Mouse (Mus musculus): ENCODE results near the gene Rsbn1. TPM values are rescaled to one million over a fixed set of nuclear protein-coding genes. Genes with fewer than 3 reads are reported as not detected.

Gene Rsbn1
- polyA plus RNA-seq, 1 experiment from 2014 or later = 18.7 TPM

- no peaks in the 10 kb centered on the region for H3K9me3 ChIP-seq (replicated peaks)
- ATAC-seq (ENCODE audit: low FRiP score) = peak; percentile 13
- WGBS = 2% methylated on average over 11 of the region's 11 CpGs
- peak overlapping the region; percentile 45 for H3K9ac ChIP-seq (replicated peaks)
- peak overlapping the region; percentile 87 for H3K4me3 ChIP-seq (replicated peaks)
- H3K27ac ChIP-seq (replicated peaks) = peak overlapping the region; percentile 93
- H3K4me1 ChIP-seq = peaks cover 16% of the 10 kb centered on the region
- H3K27me3 ChIP-seq (replicated peaks) = no peaks in the 10 kb centered on the region
- H3K36me3 ChIP-seq = no peaks in the 10 kb centered on the region
- H3K4me2 ChIP-seq = peak overlapping the region; percentile 66
Measured at GRCm38 (mm10) chr3:103913451-103913961, 414 bp upstream of the Rsbn1 start.

DNA sequence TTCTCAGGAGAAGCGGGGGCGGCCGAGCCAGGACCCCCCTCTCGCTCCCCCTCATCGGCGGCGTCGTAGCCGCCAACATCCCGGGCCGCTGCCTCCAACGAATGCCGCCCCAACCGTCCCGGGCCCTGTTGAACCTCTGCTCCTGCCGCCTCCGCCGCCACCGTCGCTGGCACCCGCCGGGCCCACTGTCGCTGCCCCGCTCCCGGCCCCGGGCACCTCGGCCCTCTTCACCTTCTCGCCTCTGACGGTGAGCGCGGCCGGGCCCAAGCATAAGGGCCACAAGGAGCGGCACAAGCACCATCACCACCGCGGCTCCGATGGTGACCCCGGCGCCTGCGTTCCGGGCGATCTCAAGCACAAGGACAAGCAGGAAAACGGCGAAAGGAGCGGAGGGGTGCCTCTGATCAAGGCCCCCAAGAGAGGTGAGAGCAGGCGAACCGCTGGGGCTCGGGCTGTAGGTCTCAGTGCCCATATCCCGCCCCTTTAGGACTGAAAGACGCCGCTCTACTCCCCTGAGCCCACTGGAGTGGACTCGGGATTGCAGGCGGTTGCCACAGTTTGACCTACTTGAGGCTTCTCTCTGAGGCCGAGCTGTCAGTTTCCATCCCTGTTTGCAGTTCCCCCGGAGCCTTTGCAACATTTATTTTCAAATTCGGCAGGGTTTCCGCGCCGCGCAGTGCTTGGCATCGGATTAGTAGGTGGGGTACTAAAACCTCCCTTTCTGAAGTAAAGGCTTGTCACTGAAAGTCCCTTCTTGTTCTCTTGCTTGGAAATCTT lies 1.0 kb downstream of the Rsbn1 start:
- peak overlapping the region; percentile 70 for H3K4me2 ChIP-seq
- H3K27ac ChIP-seq (replicated peaks) = peak overlapping the region; percentile 93
- ATAC-seq (ENCODE audit: low FRiP score) = peak; percentile 53
- under 1% methylated on average over 53 of the region's 60 CpGs for WGBS
- H3K9ac ChIP-seq (replicated peaks) = peak overlapping the region; percentile 90
- H3K4me1 ChIP-seq = peaks cover 16% of the 10 kb centered on the region
- H3K9me3 ChIP-seq (replicated peaks) = no peaks in the 10 kb centered on the region
- no peaks in the 10 kb centered on the region for H3K36me3 ChIP-seq
- H3K27me3 ChIP-seq (replicated peaks) = no peaks in the 10 kb centered on the region
- H3K4me3 ChIP-seq (replicated peaks) = peak overlapping the region; percentile 87

DNA sequence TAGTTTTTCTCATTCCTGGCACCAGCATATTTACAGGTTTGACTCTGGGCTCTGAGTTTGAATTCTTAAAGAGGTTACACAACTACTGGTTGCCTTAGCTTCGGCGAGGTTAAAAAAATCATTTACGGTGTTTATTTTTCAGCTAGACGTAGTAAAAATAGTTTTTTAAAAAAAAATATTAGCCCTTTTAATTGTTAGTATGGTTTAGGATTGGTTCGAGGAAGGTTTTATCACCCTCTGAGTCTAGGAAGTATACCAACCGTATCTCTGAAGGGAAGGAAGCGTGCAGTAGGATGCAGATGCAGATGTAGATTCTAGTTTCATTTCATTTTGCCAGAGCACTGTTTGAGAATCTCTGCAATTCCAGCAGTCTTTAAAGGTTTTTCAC lies 1.6 kb downstream of the Rsbn1 start:
- Histone ChIP-seq H3K9me3 (replicated peaks) (no peaks in the 10 kb centered on the region), H3K4me2 (peak overlapping the region; percentile 70), H3K4me3 (replicated peaks) (peak overlapping the region; percentile 87), H3K4me1 (peaks cover 16% of the 10 kb centered on the region), H3K27ac (replicated peaks) (peak overlapping the region; percentile 93), H3K27me3 (replicated peaks) (no peaks in the 10 kb centered on the region), H3K36me3 (no peaks in the 10 kb centered on the region), H3K9ac (replicated peaks) (peak overlapping the region; percentile 90)
- no peak for ATAC-seq (ENCODE audit: low FRiP score)
- WGBS = 4% methylated on average over 7 of the region's 7 CpGs

DNA sequence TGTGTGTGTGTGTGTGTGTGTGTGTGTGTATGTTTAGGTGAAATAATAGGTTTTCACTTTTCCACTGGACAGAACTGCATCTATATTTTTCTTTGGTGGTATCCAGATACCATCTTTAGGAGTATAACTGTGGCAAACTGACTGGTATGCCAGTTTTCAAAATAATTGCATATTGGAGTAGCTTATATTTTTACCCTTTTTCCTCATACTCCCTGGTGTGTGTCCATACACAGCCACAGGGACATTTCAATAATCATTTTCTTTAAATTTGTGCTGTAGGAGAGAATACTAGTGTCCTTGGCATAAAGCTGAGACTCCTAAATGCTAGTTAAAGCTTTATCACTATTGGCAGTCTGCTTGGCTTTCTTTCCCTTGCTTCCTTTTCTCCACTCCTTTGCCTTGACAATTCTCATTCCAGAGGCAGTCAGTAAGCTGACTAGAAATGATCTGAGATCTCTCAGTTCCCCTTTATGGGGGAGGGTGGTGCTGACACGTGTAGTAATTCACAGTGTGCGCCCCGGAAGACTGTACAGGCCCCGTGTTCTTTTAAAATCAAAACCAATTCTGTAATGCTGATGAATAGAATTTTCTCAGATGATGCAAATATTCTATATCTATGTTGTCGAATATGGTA lies 2.4 kb downstream of the Rsbn1 start:
- Histone ChIP-seq H3K27me3 (replicated peaks) (no peaks in the 10 kb centered on the region), H3K4me2 (peak overlapping the region; percentile 70), H3K9ac (replicated peaks) (peak overlapping the region; percentile 41), H3K4me1 (peaks cover 16% of the 10 kb centered on the region), H3K9me3 (replicated peaks) (no peaks in the 10 kb centered on the region), H3K27ac (replicated peaks) (no peak overlapping the region), H3K36me3 (no peaks in the 10 kb centered on the region), H3K4me3 (replicated peaks) (peak overlapping the region; percentile 35)
- 22% methylated on average over 5 of the region's 5 CpGs for WGBS
- ATAC-seq (ENCODE audit: low FRiP score) = no peak

- 69% methylated on average over 3 of the region's 3 CpGs for WGBS
Measured at GRCm38 (mm10) chr3:103916839-103917237, 2.9 kb downstream of the Rsbn1 start.

DNA sequence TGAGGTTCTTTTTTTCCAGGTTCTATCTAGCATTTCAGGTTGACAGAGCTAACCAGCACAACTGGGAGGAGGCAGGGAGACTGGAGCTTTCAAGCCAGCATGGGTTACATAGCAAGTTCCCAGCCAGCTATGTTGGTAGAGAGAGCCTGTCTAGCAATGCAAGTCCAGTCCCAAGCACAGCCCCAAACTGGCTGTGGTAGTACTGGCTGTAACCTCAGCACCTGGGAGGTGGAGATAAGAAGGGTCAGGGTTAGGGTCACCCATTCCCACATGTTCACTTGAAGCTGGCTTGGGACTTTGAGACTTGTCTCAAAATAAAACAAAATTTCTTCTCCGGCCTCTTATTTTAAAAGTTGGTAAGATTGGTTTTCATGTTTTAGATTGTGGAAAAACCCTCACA lies 6.2 kb downstream of the Rsbn1 start:
- Histone ChIP-seq H3K4me3 (replicated peaks) (no peak overlapping the region), H3K4me2 (no peak overlapping the region), H3K9ac (replicated peaks) (no peak overlapping the region), H3K27me3 (replicated peaks) (no peaks in the 10 kb centered on the region), H3K9me3 (replicated peaks) (no peaks in the 10 kb centered on the region), H3K4me1 (peaks cover 27% of the 10 kb centered on the region), H3K27ac (replicated peaks) (no peak overlapping the region), H3K36me3 (no peaks in the 10 kb centered on the region)
- WGBS = 98% methylated on average over 1 of the region's 1 CpGs
- ATAC-seq (ENCODE audit: low FRiP score) = no peak

More at GRCm38 (mm10) chr3:103916839-103917237, 2.9 kb downstream of the Rsbn1 start:
- H3K4me3 ChIP-seq (replicated peaks) = peak overlapping the region; percentile 35
- no peaks in the 10 kb centered on the region for H3K9me3 ChIP-seq (replicated peaks)
- no peaks in the 10 kb centered on the region for H3K27me3 ChIP-seq (replicated peaks)
- peaks cover 16% of the 10 kb centered on the region for H3K4me1 ChIP-seq
- H3K9ac ChIP-seq (replicated peaks) = peak overlapping the region; percentile 41; the same call in 1 of the 2 replicates
- H3K36me3 ChIP-seq = no peaks in the 10 kb centered on the region
- H3K27ac ChIP-seq (replicated peaks) = no peak overlapping the region
- no peak for ATAC-seq (ENCODE audit: low FRiP score)
- peak overlapping the region; percentile 70 for H3K4me2 ChIP-seq

GRCm38 (mm10) chr3:103925302-103925701 lies 11.4 kb downstream of the Rsbn1 start:
- Histone ChIP-seq H3K9ac (replicated peaks) (no peak overlapping the region), H3K9me3 (replicated peaks) (no peaks in the 10 kb centered on the region), H3K4me2 (no peak overlapping the region), H3K36me3 (no peaks in the 10 kb centered on the region), H3K27me3 (replicated peaks) (no peaks in the 10 kb centered on the region), H3K4me3 (replicated peaks) (no peak overlapping the region), H3K4me1 (peaks cover 20% of the 10 kb centered on the region), H3K27ac (replicated peaks) (no peak overlapping the region)
- ATAC-seq (ENCODE audit: low FRiP score) = no peak
- WGBS = 61% methylated on average over 3 of the region's 3 CpGs

GRCm38 (mm10) chr3:103927511-103927910 lies 13.6 kb downstream of the Rsbn1 start:
- Histone ChIP-seq H3K4me3 (replicated peaks) (no peak overlapping the region), H3K4me1 (peaks cover 15% of the 10 kb centered on the region), H3K4me2 (no peak overlapping the region), H3K36me3 (peaks cover 9% of the 10 kb centered on the region; the same call in 1 of the 2 replicates), H3K9ac (replicated peaks) (no peak overlapping the region), H3K27me3 (replicated peaks) (no peaks in the 10 kb centered on the region), H3K9me3 (replicated peaks) (no peaks in the 10 kb centered on the region), H3K27ac (replicated peaks) (no peak overlapping the region)
- ATAC-seq (ENCODE audit: low FRiP score) = no peak
- 33% methylated on average over 6 of the region's 6 CpGs for WGBS

GRCm38 (mm10) chr3:103944794-103945562 lies 31.1 kb downstream of the Rsbn1 start:
- 56% methylated on average over 1 of the region's 1 CpGs for WGBS
- no peaks in the 10 kb centered on the region for H3K36me3 ChIP-seq
- 0 out of 2 replicates have a peak, but pooled peaks cover 3% of the 10 kb centered on the region for H3K4me1 ChIP-seq
- H3K4me2 ChIP-seq = no peak overlapping the region
- no peaks in the 10 kb centered on the region for H3K9me3 ChIP-seq (replicated peaks)
- no peak overlapping the region for H3K9ac ChIP-seq (replicated peaks)
- H3K27me3 ChIP-seq (replicated peaks) = no peaks in the 10 kb centered on the region
- no peak overlapping the region for H3K4me3 ChIP-seq (replicated peaks)
- ATAC-seq (ENCODE audit: low FRiP score) = no peak
- 0 out of 2 replicates have a peak overlapping the region, but pooled peaks have one; percentile 28 for H3K27ac ChIP-seq (replicated peaks)

- Histone ChIP-seq H3K27me3 (replicated peaks) (no peaks in the 10 kb centered on the region), H3K4me2 (no peak overlapping the region), H3K27ac (replicated peaks) (no peak overlapping the region), H3K36me3 (no peaks in the 10 kb centered on the region), H3K9me3 (replicated peaks) (no peaks in the 10 kb centered on the region), H3K4me1 (peaks cover 5% of the 10 kb centered on the region; the same call in 1 of the 2 replicates), H3K9ac (replicated peaks) (no peak overlapping the region), H3K4me3 (replicated peaks) (no peak overlapping the region)
- no peak for ATAC-seq (ENCODE audit: low FRiP score)
- WGBS = 93% methylated on average over 7 of the region's 7 CpGs
Measured at GRCm38 (mm10) chr3:103948666-103949065, 34.7 kb downstream of the Rsbn1 start.

GRCm38 (mm10) chr3:103960622-103961021 lies 46.7 kb downstream of the Rsbn1 start:
- no peak overlapping the region for H3K4me3 ChIP-seq (replicated peaks)
- no peaks in the 10 kb centered on the region for H3K9me3 ChIP-seq (replicated peaks)
- H3K27ac ChIP-seq (replicated peaks) = no peak overlapping the region
- WGBS = 94% methylated on average over 3 of the region's 3 CpGs
- H3K4me2 ChIP-seq = no peak overlapping the region
- no peak for ATAC-seq (ENCODE audit: low FRiP score)
- peaks cover 9% of the 10 kb centered on the region for H3K36me3 ChIP-seq
- H3K9ac ChIP-seq (replicated peaks) = no peak overlapping the region
- H3K27me3 ChIP-seq (replicated peaks) = no peaks in the 10 kb centered on the region
- H3K4me1 ChIP-seq = no peaks in the 10 kb centered on the region

All from neural tube, embryonic 15.5 days (tissue).